Mouse (Mus musculus): ENCODE measurements around the gene Cacna1i.

- no peak for TF ChIP-seq CTCF (IDR thresholded peaks at IDR 0.05; ENCODE audit: low read depth)
- no peak for TF ChIP-seq EP300 (IDR thresholded peaks at IDR 0.05; ENCODE audit: low read depth)
Observed at GRCm38 (mm10) chr15:80288036-80288435, 998 bp downstream of the Cacna1i start.

All from heart, postnatal 0 days (tissue).